Mouse (Mus musculus) layer of hippocampus, adult 9-10 months (tissue): ENCODE data around the gene Ptprd.

Experiments used
- DNase-seq: peaks from one replicate; pipeline ENCODE4 v3.0.0; 2022; ENCODE audit warnings: low spot score

Ptprd gene

DNA sequence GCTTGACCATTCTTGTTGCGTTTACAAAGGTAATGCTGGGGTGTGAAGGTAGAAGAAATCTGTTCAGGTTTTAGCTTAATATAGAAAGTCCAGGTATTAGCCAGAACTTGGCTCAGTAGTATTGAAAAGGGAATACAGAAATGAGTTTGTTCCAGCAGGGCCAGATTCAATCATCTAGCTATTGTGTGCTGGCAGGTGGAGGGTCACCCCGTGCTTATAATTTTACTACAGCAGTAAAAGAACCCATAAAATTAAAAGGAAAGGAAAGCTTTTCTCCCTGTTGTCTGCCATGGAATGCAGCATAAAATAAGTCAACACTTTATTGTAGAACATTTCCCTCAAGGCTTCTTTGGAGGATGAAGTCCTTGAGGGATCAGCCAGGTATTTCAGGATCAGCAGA lies 1558.8 kb downstream of the Ptprd start:
- DNase-seq, result no peak

DNA sequence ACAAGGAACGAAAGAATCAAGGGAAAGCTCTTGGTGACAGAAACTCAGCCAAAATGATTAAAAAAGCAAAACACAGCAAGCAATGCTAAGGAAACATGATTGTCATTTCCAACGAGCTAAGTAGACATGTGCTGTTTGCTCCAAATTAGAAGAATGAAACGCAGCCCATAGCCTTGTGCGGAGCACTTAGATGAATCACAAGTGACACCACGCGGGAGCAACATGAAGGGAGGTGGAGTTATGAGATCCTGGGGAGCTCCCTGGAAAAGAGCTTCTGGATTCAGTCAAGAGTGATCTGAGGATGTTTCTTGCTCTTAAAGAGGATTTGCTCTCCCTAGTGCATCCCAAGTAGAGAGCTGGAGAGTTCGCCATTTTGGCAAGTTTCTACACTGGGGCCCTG lies 1590.0 kb downstream of the Ptprd start:
- no peak for DNase-seq

DNA sequence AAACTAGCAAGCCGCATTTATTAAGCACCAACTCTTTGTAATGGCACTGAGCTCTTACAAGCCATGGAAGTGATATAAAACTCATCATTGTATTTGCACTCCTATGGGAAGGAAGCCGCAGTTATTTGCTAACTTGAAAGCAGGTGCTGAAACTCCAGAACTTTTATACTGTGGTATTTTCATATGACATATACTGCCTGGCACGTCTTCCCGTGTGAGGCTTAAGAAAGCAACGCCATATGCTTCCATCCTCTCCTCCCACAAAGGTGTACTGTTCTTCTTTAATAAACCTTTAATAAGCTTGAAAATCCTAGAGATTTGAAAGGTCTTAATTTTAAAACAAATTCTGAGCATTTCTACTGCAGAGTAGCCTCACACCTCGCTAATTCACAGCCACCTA lies 1595.1 kb downstream of the Ptprd start:
- DNase-seq, result no peak

DNA sequence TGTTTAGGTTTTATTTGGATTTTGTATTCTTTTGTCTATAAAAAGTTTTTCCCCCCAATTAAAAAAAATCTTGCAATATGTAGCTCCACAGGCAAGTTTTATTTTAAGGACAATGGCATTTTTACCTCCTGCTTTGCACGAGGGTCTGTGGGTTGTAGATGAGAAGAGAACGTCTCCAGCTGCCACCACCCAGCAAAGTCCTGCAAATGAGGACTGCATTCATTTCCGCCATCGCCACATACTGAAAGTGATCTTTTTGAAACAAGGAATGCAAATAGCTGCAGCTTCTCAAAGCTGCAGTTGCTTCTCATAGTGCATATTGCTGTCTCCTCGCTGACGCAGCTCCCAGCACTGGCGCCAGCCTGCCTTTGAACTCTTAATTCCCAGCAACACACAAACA lies 1603.5 kb downstream of the Ptprd start:
- no peak for DNase-seq

DNA sequence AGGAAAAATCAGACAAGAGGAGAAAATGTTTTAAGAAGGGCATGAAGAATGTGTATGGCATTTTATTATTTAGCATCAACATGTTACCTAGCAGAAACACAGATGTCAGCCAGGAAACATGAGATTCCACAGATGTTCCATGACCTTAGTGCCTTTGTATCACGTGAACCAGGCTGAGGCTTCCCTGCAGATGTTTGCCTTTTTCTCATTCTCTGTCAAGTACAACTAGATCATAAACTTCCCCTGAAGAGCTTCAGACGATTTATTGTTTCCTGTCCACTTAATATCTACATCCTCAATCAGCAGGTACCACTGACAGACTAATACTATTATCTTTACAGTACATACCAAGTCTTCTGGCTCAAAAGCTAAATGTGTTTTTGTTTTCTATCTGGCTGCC lies 1605.0 kb downstream of the Ptprd start:
- no peak for DNase-seq

DNA sequence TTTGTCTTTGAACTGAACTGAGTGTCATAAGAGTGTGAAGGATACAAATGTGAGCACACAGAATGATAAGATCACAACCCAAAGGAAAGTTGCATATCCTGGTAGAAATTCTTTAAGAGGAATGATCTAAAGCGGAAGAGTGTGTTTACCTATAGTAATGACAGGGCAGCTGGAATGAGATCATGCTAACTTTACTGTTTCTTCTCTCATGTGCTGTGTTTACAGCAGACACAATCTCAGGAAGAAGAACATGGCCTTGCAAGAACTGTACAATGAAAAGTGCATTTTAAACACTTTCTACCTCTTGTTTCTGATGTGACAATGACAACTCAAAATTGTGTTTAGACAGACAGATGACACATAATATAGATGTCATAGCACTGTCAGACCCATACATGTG lies 1621.0 kb downstream of the Ptprd start:
- DNase-seq, result no peak

DNA sequence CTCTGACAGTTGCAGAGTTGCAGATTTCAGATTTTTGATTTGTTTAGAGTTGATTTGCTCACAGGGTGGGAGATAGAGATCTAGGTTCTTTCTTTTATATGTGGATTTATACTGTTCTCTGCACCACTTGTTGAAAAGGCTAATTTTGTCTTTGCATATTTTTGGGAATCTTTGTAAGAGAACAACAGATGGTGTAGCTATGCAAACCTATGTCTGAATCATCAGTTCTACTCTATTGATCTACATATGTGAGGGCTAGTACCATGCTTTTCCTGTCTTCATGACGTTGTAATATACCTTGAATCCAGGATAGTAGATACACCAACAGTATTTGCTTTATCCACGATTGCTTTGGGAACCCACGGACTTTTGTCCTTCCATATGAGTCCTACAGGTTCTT lies 1628.7 kb downstream of the Ptprd start:
- no peak for DNase-seq

DNA sequence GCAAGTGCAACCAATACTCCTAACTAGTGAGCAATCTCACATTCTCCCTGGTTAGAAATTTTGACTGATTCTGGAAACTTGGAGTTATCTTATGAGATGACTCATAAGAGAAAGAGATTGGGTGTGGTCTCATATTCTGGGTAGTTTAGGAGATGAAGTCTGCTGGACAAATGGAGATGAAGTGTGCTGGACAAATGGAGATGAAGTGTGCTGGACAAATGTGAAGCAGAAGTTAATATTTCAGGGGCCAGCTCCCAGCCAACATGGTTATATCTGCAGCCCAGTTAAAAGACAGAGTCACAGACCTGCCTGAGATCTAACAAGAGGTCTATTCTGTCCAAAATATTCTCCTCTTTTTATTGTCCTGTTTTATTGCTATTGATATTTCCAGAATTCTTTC lies 1645.8 kb downstream of the Ptprd start:
- no peak for DNase-seq

DNA sequence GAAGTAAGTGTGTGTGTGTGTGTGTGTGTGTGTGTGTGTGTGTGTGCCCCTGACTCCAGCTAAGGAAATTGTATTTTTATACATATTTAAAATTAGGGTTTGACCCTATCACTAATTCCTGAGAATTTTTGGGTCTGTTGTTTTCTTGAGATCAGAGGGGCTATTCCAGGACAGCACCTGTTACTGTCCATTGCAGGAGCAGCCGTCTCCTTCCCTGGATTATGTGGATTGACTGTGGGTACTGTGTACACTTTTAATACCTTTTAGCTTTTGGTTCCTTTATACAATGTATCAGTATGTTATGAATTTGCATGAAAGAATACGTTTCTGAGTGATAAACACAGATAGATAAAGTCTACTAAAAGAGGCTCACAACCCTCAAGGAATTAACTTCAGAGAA lies 1670.0 kb downstream of the Ptprd start:
- DNase-seq, result no peak

DNA sequence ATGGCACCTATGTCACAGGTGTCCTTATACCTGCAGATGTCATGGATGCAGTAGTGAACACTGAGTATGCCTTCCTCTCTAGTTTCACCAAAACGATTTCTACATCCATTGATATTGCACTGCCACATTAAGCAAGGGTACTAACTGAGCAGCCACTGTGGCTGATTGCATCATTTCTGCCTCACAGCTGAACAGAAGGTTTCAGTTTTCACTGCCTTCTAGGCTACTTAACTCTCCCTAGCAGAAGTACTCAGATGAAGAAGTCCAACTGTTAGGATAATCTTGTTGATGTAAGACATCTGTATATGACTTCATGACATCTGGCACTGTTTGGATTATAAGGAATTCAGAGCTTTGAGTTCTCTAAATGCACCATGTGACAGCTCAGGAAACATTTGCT lies 1678.8 kb downstream of the Ptprd start:
- DNase-seq, result no peak

DNA sequence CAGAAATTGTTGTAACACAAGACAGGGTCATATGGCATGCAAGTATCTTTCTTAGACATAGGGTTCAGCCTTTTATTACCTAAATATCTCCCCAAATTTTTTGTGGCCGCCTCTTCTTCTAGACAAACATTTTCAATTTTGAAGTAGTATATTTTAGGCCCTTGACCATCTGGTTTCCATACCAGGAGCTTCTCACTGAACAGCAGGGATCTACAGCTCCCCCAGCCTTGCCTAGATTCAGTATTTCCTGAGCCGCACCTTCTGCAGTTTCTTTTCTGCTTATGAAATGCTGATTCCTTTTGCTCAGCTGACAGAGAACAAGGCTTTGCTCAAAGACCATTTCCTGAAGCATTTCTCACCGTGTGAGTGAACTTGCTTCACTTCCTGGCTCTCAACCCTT lies 1686.5 kb downstream of the Ptprd start:
- DNase-seq, result no peak

DNA sequence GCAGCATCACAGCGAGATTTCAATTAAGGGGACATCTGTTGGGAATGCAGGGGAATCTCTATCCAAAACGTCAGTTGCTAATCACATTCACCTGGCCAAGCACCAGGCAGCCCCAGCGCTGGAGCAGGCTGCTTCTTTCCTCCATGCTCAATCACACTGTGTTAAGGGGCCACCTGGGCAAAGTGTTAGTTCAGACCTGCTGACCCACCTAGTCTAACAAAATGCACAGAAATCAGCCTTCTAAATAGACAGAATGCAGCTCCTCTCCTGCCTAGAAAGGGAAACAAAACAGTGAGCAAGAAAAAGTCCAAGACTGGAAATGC lies 1708.5 kb downstream of the Ptprd start:
- no peak for DNase-seq

DNA sequence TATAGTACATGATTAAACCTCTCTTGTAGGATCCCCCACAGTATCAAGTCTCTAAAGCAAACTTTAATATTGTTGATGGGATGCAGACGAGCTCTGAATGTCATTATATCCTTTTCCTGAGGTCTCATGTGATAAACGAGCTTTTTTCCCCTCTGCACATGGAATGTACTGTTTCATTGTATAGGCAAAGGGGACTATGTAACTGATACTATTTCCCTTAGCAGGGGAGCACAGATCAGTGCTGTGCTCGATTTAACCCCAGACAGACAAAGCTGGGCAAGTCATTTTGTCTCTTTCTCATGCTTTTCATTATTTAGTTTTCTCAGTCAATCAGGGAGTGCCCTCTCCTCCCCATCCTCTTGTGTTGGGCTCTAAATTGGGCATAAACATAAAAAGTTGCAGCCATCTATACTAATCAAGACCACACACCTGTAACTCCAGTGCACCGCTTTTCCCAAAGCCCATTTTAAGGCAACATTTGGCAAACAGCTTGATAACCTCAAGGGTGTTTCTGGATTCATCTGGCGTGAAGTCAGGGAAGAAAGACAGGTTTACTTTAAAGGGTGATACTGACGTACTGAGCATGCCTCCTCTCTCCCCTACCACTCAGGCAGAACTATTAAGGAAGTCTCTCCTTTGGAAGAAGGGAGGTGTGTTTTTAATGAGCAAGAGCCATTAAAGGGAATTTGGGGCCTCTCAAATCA lies 1709.0 kb downstream of the Ptprd start:
- no peak for DNase-seq

DNA sequence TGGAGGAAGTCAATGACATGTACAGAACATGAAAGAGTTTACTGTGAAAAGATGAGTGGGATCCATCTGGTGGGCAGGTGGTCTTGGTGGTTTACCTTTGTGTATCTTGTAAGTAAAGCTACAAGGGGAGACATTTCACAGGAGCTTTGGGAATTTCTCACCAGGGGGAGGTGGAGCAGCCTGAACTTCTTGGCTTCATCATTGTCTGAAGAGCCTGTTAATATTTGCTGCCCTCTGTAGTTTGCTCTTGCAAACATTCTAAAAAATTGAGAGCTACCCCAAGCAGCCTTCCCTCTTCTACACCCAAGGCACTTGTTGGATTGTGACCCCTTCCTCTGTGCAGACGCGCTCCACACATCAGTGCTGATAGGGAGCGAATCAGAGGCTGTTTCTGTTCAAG lies 1725.9 kb downstream of the Ptprd start:
- DNase-seq, result no peak

DNA sequence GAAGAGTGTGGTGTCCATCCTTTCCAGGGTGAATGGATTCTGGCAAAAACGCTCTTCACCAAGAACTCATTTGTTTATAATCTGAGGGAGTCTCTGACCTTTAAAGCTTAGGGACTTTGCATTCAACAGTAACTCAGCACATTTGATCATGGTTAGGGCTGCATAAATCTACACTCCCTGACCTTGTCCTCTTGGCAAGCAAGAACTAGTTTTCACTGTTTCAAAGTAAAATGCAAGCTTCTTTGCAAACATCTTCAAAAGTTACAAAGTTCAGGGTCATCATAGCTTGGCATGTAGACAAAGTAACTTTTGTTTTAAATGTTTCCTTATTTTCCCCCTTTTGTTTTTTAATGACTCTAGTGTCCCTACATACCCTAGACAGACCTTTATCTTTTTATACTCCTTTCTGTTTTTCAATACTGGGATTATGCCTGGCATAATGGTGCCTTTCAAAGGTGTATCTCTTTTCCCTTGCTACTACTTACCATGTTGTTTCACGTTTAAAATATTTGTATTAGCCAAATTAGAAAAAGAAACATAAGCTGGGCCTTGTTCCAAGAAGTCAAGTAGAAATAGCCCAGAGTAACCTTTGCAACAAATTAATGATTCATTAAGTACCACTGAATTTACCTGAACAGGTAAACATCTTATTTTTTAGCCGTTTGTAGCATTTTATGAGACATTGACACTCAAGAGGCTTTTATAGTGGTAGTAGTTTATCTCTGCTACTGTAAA lies 1743.2 kb downstream of the Ptprd start:
- DNase-seq, result no peak

DNA sequence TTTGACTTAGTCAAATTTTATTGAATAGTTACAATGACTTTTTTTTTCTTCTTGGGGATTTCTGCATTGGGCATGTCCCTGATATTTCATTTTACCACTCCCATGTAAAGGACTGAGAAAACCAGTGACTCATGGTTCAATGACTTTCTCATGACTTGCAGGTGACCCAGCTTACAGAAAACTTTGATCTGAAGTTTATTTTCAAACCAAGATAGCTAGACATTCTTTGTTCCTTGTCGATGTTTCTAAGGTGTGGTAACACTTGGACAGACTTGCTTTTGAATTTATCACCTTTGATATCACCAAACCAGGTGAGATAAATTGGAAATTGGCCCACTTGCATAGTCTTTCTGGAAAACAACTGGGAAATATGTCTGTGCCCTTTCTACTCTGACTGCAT lies 1747.1 kb downstream of the Ptprd start:
- no peak for DNase-seq

DNA sequence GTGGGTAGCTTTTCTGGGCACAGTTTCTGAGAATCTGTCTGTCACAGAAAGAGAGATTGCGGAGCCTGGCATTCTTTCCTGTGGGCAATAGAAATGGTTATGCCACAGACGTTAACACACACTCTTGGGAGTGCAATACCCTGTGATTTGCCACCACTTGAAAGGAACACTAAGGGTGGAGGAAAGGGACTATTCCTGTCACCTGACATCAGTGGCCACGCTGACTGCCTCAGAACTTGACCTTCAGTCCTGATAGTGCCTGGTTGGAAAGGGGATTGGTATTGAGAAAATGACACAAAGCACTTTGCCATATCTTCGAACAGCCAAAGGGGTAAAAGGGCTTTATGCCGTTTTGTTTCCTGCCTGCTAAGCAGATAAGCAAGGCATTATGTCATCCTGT lies 1750.4 kb downstream of the Ptprd start:
- DNase-seq, result no peak

DNA sequence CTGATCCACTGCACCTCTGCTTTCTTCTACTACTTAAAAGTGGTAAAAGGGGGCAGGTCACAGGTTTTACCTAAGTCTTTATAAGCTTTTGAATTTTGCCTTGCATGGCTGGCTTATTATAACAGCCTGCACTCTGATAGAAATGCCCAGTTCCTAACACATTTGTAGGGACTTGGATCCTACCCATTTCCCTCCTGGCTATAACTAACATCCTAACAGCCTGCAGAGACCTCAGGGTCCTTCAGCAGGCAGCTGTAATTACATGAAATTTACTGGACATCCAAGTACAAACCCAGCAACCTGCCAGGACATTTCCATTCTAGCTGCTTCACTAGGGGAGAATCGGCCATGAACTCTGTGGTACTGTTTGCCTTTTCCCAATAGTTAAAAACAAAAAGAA lies 1751.2 kb downstream of the Ptprd start:
- no peak for DNase-seq

DNA sequence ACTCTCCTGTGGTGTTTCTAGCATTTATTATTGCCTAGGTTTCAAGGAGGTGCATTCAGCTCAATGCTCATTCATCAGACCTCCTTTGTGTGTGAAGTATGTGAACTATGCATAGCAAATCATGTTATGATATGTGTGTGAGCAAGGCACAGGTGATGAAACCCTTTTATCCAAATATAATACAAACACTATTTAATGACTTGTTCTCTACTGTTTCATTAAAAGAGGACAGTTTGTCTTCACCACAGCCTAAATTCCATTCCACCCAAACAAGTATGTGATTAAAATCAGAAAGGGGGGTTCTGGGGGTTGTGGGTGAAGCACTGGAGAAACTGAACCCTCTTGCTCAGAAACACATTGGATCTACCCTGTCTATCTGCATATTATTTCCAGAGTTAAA lies 1752.1 kb downstream of the Ptprd start:
- DNase-seq, result no peak

DNA sequence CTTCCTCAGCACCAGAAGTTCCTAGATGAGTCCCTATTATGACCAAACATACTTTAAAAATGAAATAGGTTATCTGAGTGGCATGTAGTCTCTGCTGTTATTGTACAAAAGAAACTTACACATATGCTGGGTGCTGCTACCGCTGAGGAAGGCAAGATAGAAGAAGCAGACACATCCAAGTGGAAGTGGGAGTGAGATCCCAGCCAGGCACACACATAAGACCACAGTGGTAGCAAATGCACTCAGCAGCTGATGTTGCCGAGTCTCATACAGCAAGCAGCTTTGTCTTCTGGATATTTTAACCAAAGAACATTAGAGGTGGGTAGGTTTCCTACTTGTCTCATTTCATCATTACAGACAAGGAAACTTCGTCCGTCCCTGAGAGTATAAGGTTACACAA lies 1759.5 kb downstream of the Ptprd start:
- no peak for DNase-seq

DNA sequence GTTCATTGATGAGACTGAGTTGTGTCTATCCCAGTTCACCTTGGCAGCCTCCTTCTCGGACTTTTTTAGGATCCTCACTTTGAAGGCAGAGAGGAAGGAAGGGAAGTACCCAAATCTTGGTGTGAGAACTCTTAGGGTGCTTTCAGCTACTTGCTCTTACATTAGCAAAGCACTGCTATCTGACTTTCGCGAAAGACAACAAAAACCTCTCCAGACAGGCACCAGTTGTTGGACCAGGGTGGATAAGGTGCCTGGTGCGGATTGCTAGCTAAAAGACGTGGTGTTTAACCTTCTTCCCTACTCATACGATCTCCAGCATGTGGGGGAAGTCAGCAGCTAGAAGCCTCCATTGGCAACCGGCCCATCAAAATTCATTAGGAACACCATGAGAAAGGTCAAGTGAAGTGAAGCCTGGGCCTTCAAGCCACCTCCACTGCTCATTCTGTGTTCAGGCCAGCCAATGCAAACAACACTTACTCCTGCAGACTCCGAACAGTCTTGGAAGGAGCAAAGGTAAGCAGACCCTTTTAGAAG lies 1760.7 kb downstream of the Ptprd start:
- no peak for DNase-seq

DNA sequence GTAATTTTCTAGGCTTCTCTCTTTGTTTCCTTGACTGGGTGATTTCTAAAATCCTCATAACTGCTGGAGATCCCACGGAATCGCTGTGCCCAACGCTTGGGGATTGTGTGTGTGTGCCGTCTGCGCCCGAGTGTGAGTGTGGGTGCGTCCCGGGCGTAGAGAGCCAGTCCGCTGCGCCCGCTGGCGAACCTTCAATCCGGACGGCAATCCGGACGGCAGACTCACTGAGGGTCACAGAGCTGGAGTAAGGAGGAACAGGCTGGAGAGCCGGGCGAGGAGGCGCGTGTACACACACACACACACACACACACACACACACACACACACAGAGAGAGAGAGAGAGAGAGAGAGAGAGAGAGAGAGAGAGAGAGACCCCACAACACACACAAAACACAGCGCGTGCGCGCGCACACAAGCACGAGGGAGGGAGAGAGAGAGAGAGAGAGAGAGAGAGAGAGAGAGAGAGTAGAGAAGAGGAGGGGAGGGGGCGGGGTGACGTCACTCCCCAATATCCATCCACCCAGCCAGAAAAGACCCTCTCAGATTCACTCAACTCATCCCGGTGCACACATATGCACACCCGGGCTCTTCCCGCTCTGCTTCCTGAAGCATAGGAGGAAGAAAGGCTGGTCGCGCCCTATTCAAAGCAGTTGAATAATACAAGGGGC lies 1761.3 kb downstream of the Ptprd start:
- DNase-seq, result no peak
